Mouse (Mus musculus): ENCODE measurements around the gene Ifitm2. TPM values are rescaled to one million over a fixed set of nuclear protein-coding genes. Genes with fewer than 3 reads are reported as not detected.

Ifitm2 gene
- polyA plus RNA-seq, 1 experiment = 609 TPM

DNA sequence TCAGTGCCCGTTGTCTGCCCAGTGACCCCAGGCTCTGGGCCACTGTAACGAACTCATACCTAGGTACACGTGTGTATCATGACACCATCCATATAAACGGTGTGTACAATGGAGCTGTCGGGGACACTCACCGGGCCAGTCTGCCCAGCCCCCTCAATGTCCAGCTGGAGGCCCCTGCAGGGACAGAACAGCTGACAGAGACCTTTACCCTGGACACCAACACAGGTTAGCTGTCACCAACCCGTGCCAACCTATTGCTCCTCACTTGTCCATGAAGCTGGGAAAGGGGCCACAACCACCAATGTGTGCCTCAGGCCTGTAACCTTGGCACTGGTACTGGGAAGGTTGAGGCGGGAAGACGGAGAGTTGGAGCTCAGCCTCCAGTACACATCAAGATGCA is 13.4 kb downstream of the Ifitm2 start:
- Histone ChIP-seq H3K36me3 (ENCODE audit: control insufficient read depth, insufficient read depth) (peaks cover 9% of the 10 kb centered on the region), H3K27me3 (ENCODE audit: control insufficient read depth, insufficient read depth, insufficient read length) (no peaks in the 10 kb centered on the region), H3K4me3 (ENCODE audit: insufficient read depth, poor library complexity, severe bottlenecking) (peak overlapping the region; percentile 48), H3ac (ENCODE audit: control insufficient read depth, insufficient read length, low read depth) (peak overlapping the region; percentile 80), H3K79me2 (ENCODE audit: control insufficient read depth, insufficient read depth) (no peaks in the 10 kb centered on the region), H3K79me3 (ENCODE audit: low read depth) (no peaks in the 10 kb centered on the region)
- TF ChIP-seq CEBPB (IDR thresholded peaks at IDR 0.05; ENCODE audit: low read depth) = no peak
- TF ChIP-seq CTCF (IDR thresholded peaks at IDR 0.05; ENCODE audit: control insufficient read depth, insufficient read depth, insufficient read length) = no peak
- TF ChIP-seq USF1 (IDR thresholded peaks at IDR 0.05; ENCODE audit: low read depth) = no peak
- TF ChIP-seq MAX (IDR thresholded peaks at IDR 0.05) = no peak
- TF ChIP-seq MYOG (IDR thresholded peaks at IDR 0.05; ENCODE audit: control insufficient read depth, extremely low read depth, insufficient read length) = no peak
- TF ChIP-seq MYOD1 (IDR thresholded peaks at IDR 0.05; ENCODE audit: control insufficient read depth, insufficient read length, low read depth) = no peak
- TF ChIP-seq FOSL1 (IDR thresholded peaks at IDR 0.05; ENCODE audit: insufficient read depth, low read length, poor library complexity, severe bottlenecking) = no peak

GRCm38 (mm10) chr7:140941222-140942051 is 14.3 kb downstream of the Ifitm2 start, which contains the start of gene Pgghg:
TSS of gene Pgghg (plus strand) at chr7:140941391.
- H3K36me3 ChIP-seq (ENCODE audit: control insufficient read depth, insufficient read depth) = peaks cover 6% of the 10 kb centered on the region
- TF ChIP-seq USF1 (IDR thresholded peaks at IDR 0.05; ENCODE audit: low read depth) = no peak
- TF ChIP-seq CTCF (IDR thresholded peaks at IDR 0.05; ENCODE audit: control insufficient read depth, insufficient read depth, insufficient read length) = peak; percentile 75
- no peak for TF ChIP-seq FOSL1 (IDR thresholded peaks at IDR 0.05; ENCODE audit: insufficient read depth, low read length, poor library complexity, severe bottlenecking)
- TF ChIP-seq MYOG (IDR thresholded peaks at IDR 0.05; ENCODE audit: control insufficient read depth, extremely low read depth, insufficient read length) = no peak
- TF ChIP-seq MAX (IDR thresholded peaks at IDR 0.05) = peak; percentile 92
- no peak for TF ChIP-seq MYOD1 (IDR thresholded peaks at IDR 0.05; ENCODE audit: control insufficient read depth, insufficient read length, low read depth)
- no peak for TF ChIP-seq CEBPB (IDR thresholded peaks at IDR 0.05; ENCODE audit: low read depth)
- peaks cover 5% of the 10 kb centered on the region for H3K27me3 ChIP-seq (ENCODE audit: control insufficient read depth, insufficient read depth, insufficient read length)
- no peaks in the 10 kb centered on the region for H3K79me2 ChIP-seq (ENCODE audit: control insufficient read depth, insufficient read depth)
- peak within 1 kb of the TSS; percentile 48 for H3K4me3 ChIP-seq (ENCODE audit: insufficient read depth, poor library complexity, severe bottlenecking)
- H3K79me3 ChIP-seq (ENCODE audit: low read depth) = no peaks in the 10 kb centered on the region
- peak within 1 kb of the TSS; percentile 80 for H3ac ChIP-seq (ENCODE audit: control insufficient read depth, insufficient read length, low read depth)

DNA sequence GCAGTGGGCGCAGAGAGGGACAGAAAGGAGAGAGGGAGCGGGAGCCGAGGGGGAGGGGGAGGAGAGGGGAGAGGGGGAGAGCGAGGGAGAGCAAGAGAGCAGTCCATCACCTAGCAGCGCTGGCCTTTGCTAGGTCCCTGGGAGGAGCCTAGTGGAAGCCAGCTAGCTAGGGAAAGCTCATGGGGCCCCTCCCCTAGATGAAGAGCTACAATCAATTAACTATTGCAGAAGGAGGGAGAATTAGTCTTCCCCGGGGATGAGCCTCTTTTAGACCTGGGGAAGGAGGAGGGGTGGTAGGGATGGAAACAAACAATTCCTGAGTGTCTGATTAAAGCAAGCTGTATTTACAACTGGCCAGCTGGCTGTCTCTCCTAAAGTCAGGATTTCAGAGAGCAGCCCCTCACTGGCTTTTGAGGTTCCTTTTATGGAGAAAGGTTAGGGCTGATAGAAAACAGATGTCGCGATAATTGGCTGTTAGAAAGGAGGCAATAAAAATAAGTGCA is 16.1 kb downstream of the Ifitm2 start:
- Histone ChIP-seq H3K4me3 (ENCODE audit: insufficient read depth, poor library complexity, severe bottlenecking) (no peak overlapping the region), H3ac (ENCODE audit: control insufficient read depth, insufficient read length, low read depth) (no peak overlapping the region), H3K36me3 (ENCODE audit: control insufficient read depth, insufficient read depth) (peaks cover 4% of the 10 kb centered on the region), H3K79me2 (ENCODE audit: control insufficient read depth, insufficient read depth) (no peaks in the 10 kb centered on the region), H3K79me3 (ENCODE audit: low read depth) (no peaks in the 10 kb centered on the region), H3K27me3 (ENCODE audit: control insufficient read depth, insufficient read depth, insufficient read length) (peaks cover 13% of the 10 kb centered on the region)
- TF ChIP-seq CEBPB (IDR thresholded peaks at IDR 0.05; ENCODE audit: low read depth) = no peak
- no peak for TF ChIP-seq MAX (IDR thresholded peaks at IDR 0.05)
- no peak for TF ChIP-seq FOSL1 (IDR thresholded peaks at IDR 0.05; ENCODE audit: insufficient read depth, low read length, poor library complexity, severe bottlenecking)
- no peak for TF ChIP-seq USF1 (IDR thresholded peaks at IDR 0.05; ENCODE audit: low read depth)
- TF ChIP-seq CTCF (IDR thresholded peaks at IDR 0.05; ENCODE audit: control insufficient read depth, insufficient read depth, insufficient read length) = no peak
- no peak for TF ChIP-seq MYOG (IDR thresholded peaks at IDR 0.05; ENCODE audit: control insufficient read depth, extremely low read depth, insufficient read length)
- TF ChIP-seq MYOD1 (IDR thresholded peaks at IDR 0.05; ENCODE audit: control insufficient read depth, insufficient read length, low read depth) = no peak

DNA sequence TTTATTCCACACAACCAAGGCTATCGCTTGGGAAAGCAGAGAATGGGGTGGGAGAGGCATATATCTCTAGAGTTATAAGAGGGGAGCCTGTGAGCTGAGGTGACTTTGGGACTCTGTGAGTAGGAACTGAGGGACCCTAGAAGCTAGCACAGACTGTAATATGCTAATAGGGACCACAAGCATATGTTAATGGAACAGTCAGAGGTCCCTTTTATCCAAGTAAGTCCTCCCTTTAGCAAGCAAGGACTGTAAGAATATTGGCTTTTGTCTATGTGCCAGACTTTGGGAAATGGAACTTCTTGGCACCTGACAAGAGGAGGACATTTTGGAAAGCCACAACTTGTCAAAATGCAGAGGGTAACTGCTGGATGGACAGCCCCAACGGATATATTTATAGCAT is 16.9 kb downstream of the Ifitm2 start:
- no peak for TF ChIP-seq CEBPB (IDR thresholded peaks at IDR 0.05; ENCODE audit: low read depth)
- no peak for TF ChIP-seq MYOD1 (IDR thresholded peaks at IDR 0.05; ENCODE audit: control insufficient read depth, insufficient read length, low read depth)
- TF ChIP-seq MYOG (IDR thresholded peaks at IDR 0.05; ENCODE audit: control insufficient read depth, extremely low read depth, insufficient read length) = no peak
- no peak for TF ChIP-seq USF1 (IDR thresholded peaks at IDR 0.05; ENCODE audit: low read depth)
- Histone ChIP-seq H3K79me2 (ENCODE audit: control insufficient read depth, insufficient read depth) (no peaks in the 10 kb centered on the region), H3K36me3 (ENCODE audit: control insufficient read depth, insufficient read depth) (peaks cover 4% of the 10 kb centered on the region), H3ac (ENCODE audit: control insufficient read depth, insufficient read length, low read depth) (no peak overlapping the region), H3K4me3 (ENCODE audit: insufficient read depth, poor library complexity, severe bottlenecking) (no peak overlapping the region), H3K79me3 (ENCODE audit: low read depth) (no peaks in the 10 kb centered on the region), H3K27me3 (ENCODE audit: control insufficient read depth, insufficient read depth, insufficient read length) (peaks cover 13% of the 10 kb centered on the region)

GRCm38 (mm10) chr7:140938436-140938835 is 17.4 kb downstream of the Ifitm2 start:
- H3K36me3 ChIP-seq (ENCODE audit: control insufficient read depth, insufficient read depth) = no peaks in the 10 kb centered on the region
- TF ChIP-seq MYOD1 (IDR thresholded peaks at IDR 0.05; ENCODE audit: control insufficient read depth, insufficient read length, low read depth) (no peak), MYOG (IDR thresholded peaks at IDR 0.05; ENCODE audit: control insufficient read depth, extremely low read depth, insufficient read length) (no peak), CTCF (IDR thresholded peaks at IDR 0.05; ENCODE audit: control insufficient read depth, insufficient read depth, insufficient read length) (no peak), USF1 (IDR thresholded peaks at IDR 0.05; ENCODE audit: low read depth) (no peak), CEBPB (IDR thresholded peaks at IDR 0.05; ENCODE audit: low read depth) (no peak), FOSL1 (IDR thresholded peaks at IDR 0.05; ENCODE audit: insufficient read depth, low read length, poor library complexity, severe bottlenecking) (no peak), MAX (IDR thresholded peaks at IDR 0.05) (no peak)
- H3K27me3 ChIP-seq (ENCODE audit: control insufficient read depth, insufficient read depth, insufficient read length) = peaks cover 13% of the 10 kb centered on the region
- H3K4me3 ChIP-seq (ENCODE audit: insufficient read depth, poor library complexity, severe bottlenecking) = no peak overlapping the region
- H3ac ChIP-seq (ENCODE audit: control insufficient read depth, insufficient read length, low read depth) = no peak overlapping the region
- no peaks in the 10 kb centered on the region for H3K79me2 ChIP-seq (ENCODE audit: control insufficient read depth, insufficient read depth)
- no peaks in the 10 kb centered on the region for H3K79me3 ChIP-seq (ENCODE audit: low read depth)
